Mouse (Mus musculus) CD4-positive, CD25-positive, alpha-beta regulatory T cell, adult 2 months (primary cell): Measurements from ENCODE around the gene Il2rg.

Experiments
- DNase-seq: peaks from one replicate; pipeline ENCODE4 v3.0.0-alpha.2; 2012; ENCODE audit warnings: low read depth, low spot score

The Il2rg gene

DNA sequence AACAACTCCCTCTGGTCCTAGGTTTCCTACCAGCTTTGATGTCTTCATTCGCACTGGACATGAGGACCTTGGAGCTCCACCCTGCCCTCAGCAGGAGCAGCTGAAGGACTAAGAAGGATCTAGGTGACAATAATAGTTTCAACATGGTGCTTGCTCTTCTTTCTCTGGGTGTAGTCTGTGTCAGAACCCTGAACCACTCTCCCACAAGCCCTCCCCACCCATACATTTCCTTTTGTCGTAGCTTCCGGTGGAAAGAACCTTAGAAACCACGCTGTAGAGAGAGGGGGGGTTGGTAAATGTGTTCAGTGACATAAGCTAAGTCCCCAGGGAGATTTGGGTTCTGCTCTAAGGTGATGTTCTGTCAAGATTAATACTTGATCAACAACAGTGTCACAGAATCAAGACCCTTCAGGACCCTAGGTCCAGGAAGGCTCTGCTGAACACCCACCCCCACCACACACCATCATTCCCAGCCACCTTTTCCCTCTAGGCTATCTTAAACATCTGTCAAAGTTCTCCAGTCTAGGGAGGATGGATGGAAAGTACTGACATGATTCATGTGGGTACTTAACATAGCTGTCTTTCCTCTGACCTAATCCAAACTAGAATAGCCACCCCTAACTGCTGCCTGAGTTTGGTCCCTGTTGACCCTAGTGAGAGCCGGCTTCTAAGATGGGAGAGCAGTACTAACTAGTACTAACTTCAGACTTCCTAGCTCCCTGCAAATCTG is at the start of gene Il2rg:
Gene Il2rg, minus strand, starts transcription at position 231 of the 730 bp plus-strand sequence.
- DNase-seq, result peak; percentile 90

DNA sequence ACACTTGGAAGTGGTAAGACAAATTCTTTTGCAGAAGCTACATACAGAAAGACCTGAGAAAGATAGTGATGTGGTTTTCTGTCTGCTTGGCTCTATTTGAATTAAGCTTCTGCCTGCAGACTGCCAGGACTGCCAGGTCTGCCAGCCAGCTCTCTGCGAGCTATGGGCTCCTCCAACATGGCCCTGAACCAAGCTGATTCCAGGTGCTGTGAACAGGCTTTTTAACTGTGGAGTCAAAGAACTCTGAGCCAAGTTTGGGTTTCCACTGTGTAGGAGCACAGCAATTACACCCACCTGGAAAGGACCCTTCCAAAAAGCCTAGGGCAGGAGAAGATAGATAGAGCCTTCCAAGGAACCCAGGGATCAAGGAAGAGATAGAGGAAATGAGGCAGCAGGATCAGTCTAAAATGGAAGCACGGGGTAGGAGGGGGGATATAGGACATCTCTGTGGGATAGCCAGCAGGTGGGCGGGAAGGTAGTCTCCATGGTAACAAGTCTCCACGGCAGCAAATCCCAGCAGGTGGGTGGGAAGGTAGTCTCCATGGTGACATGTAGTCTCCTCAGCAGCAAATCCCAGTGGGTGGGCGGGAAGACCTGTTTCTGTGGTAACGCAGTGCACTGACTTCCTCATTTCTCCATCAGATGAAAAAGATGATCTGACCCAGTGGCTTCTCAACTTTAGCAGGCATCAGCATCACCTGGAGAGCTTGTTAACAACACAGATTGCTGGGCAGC is 45.7 kb upstream of the Il2rg start:
- no peak for DNase-seq

DNA sequence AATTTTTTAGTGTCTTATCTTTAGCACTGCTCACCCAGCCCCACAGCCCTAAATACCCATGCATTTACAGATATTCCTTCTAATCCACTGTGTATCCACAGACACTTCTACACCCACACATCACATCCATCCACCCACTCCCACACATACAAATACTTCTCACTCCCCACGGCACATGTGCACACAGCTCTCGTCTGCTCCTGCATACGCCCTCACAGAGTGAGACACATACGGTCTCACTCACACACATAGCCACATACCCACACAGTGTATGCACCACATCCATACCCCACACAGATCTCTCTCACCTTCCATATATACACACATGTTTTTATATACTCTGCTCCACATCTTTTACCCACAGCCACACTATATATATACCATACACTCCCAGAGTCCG is 41.2 kb upstream of the Il2rg start:
- no peak for DNase-seq

GRCm38 (mm10) chrX:101304646-101305045 is 36.6 kb upstream of the Il2rg start:
- DNase-seq, result no peak

GRCm38 (mm10) chrX:101301654-101302053 is 33.6 kb upstream of the Il2rg start:
- no peak for DNase-seq

- DNase-seq, result no peak
These were observed 32.5 kb upstream of the Il2rg start for GRCm38 (mm10) chrX:101300427-101301030.

DNA sequence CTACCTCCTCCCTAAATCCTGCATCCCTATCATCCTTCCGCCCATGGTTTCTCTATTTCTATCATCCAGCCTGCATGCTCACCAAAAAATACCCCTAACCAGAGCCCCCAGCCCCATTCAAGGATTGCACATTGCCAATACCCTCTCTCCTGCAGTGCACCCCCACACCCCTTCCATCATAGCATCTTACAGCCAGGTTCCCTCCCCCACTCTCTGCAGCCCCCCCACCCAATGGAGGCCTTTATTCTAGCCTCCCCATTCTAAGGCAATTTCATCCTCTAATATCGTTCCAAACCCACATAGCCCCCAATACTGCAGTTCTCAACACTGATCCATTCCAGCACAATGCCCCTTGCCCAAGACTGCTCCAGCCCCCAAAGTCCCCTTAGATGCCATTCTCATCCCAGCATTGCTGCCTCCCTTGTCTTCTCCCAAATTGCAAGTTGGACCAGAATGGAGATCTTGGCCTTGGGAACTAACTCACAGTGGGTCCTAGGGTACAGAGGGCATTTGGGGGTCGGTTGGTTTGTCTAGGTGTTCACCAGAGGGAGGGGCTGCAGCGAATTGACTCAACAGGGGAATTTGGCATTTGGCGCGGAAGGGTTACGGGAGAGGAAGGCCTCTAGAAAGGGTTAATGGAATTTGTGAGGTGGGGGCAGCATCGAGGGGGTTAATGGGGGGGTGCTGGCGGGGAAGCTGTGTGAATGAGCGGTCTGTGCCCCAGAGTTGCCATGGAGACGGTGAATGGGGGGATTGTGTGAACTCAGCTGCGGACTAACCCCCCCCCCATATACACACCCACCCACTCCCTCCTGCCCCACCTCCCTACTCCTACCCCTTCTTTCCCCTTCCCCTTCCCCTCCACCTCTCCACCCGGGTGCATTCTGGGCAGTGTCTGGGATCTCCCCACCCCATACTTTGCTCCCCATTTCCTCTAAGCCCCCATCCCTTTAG is 31.7 kb upstream of the Il2rg start:
- DNase-seq, result no peak

DNA sequence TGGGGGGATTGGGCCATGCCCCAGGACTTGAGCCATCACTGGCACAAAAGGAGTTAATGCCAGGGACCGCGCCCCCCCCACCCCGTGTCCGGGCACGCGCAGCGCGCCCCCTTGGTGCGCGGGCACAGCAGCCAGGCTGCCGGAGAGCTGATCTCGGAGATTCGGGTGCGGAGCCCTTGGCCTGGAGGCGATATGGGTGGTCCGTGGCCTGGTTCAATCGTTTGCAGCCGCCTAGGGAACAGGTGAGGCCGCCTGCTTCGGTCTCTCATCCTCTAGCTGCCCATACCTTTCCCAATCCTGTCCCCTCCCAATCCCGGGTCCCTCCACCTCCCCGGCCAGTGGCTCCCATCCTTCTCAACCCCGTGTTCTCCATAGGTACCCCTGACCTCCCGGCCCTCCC is 31.0 kb upstream of the Il2rg start, which contains the start of gene Nlgn3:
Gene Nlgn3, plus strand, starts transcription at position 114 of the 400 bp plus-strand sequence.
- DNase-seq, result no peak

DNA sequence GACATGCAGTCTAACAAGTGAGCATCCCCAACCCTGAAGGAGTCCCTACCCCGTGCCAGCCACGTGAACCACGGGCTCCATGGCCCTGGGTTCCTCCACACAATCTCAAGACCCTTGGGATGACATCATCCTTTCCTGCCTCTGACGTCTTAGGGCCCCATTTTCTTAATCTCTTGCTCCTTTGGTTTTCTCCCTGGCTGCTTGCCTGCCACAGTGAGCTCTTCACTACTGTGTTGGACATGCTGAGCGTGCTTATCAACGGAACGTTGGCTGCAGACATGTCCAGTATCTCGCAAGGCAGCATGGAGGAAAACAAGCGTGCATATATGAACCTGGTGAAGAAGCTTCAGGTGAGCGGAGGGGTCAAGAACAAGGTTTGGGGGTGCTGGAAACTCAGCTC is 22.1 kb upstream of the Il2rg start:
- no peak for DNase-seq

GRCm38 (mm10) chrX:101289037-101289436 is 21.0 kb upstream of the Il2rg start:
- DNase-seq, result no peak

DNA sequence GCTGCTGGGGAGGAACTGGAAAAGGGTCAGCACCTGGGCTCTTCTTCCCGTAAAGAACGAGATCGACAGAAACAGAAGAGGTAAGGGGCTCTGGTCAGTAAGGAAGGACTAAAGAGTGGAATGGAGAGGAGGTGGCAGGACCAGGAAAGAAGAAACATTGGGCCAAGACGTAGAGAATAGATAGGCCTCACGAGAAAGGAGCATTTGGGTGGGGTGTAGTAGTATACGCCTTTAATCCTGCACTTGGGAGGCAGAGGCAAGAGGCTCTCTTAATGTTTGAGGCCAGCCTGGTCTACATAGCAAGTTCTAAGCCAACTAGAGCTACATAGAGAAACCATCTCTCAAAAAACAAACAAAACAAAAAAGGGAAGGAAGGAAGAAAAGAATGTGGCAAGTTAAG is 20.4 kb upstream of the Il2rg start:
- DNase-seq, result no peak

DNA sequence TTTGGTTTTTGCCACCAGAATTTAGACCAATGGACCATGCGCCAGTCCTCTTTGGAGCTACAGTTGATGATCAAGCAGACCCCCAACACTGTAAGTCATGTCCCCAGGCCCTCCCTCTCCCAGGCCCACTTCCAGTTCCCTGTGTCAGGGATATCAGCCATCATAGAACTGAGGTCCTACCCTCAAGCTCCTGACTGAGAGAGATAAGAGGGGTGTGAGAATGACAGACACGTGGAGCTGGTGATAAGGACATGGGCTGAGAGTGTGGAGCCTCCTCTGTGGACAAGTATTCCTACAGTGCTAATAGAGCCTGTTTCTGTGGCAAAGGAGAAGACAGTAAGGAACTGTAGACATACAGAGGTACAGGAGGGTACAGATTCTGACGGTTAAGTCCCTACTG is 19.5 kb upstream of the Il2rg start:
- DNase-seq, result no peak

DNA sequence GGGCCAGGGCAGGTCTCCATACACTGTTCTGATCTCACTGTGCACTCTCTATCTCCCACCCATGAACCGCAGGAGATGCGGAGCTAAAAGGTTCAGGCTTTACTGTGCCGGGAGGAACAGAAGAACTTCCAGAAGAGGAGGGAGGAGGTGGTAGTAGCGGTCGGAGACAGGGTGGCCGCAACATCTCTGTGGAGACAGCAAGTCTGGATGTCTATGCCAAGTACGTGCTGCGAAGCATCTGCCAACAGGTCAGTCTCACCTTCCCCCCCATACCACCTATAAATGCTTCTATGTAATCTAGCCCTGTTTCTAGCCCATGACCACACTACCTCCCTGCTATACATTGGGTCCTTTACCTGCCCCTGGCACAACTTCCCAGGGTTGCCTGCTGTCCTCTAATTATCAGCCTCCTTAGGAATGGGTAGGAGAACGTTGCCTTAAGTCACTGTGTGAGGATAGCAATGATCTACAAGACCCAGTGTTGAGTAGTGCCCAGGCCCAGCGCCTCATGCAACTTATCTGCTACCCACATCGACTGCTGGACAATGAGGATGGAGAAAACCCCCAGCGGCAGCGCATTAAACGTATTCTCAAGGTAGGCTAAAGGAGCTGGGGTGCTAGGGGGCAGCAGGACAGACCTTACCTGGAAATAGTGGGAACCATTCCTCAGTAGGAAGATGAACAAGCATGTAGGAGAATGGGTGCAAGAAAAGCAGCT is 18.1 kb upstream of the Il2rg start:
- DNase-seq, result no peak

- DNase-seq, result peak; percentile 80
These were observed 17.5 kb upstream of the Il2rg start for GRCm38 (mm10) chrX:101285534-101285933.

DNA sequence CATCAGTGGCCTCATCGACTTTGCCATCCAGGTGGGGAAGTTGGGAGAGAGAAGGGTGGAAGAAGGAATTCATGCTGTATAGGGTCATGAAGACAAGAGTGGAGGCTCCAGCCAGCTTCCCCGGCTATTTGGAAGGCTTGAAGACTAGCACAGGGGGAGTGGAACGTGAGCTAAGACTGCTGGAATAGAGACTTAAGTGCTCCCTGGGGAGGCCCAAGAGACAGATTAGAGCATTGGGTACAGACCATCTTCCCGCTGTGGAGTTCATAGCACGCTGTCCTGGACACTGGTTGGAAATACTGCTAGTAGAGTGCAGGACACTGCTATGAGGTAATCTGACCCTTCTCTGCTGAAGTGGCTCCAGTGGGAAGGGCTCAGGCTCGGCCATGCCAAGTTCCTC is 14.8 kb upstream of the Il2rg start:
- no peak for DNase-seq

DNA sequence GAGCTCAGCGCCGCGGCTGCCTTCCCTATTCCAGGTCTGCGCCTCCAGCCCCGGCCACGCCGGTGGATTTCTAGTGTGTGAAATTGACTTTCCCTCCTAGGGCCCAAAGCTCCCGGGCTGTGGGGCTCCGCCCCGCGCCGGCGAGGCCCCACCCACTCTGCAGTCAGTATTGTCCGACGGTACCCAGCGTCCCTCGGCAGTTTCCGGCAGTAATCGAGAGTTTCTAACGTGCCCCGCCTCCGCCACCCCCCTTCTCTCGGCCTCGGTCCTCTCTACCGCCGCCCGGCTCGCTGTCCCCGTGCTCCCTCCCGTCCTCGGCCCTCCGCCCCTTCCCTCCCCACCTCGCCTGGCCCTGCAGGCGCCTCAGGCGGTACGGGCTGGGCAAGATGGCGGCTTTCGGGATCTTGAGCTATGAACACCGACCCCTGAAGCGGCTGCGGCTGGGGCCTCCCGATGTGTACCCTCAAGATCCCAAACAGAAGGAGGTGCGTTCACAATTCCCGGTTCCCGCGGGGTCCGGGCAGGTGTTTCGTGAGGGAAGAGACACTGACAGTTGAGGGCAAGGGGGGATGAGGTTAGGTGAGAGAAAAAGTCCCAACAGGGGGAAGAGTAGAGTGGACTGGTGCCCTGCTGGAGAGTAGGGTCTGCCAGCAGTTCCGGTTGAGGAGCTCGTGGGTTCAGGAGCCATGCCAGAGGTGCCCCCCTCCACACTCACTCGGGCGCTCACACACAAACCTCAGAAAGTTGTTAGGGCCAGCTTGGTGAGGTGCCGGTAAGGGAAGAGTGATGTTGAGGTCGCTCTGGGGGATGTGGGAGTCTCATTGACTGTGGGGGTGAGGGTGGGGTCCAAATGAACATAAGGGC is 6.1 kb upstream of the Il2rg start, which contains the start of gene Med12:
Gene Med12, plus strand, starts transcription at position 156 of the 864 bp plus-strand sequence.
- DNase-seq, result peak; percentile 92

DNA sequence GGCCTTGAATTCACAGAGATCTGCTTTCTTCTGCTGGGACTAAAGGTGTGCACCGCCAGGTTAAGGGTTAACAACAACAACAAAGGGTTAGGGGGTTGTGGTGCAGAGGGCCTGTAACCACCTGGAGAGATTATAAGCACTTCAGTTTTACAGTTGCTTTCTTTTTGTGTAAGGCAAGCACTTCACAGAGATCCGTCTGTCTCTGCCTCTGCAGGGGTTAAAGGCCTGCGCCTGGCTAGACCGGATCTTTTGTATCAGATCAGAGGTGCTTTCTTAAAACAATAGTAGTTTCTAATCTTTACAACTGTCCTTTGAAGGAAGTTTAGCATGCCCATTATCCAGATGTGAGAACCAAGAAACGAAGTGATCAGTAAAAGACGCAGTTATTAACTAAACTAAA is 5.4 kb upstream of the Il2rg start:
- DNase-seq, result peak; percentile 37

GRCm38 (mm10) chrX:101268755-101269124 is 685 bp upstream of the Il2rg start, which contains the start of gene Gm20489:
Gene Gm20489, minus strand, starts transcription at chrX:101269023.
- DNase-seq, result no peak

- DNase-seq, result peak; percentile 27
These were observed 1.4 kb downstream of the Il2rg start for GRCm38 (mm10) chrX:101266631-101267030.

- no peak for DNase-seq
These were observed 4.2 kb downstream of the Il2rg start, which contains the start of gene Gm614 for GRCm38 (mm10) chrX:101263892-101264291. Gene Gm614, minus strand, starts transcription at chrX:101263992.
